Mouse (Mus musculus) E14TG2a.4 (cell line): ENCODE measurements around the gene Olfr1179.

ENCODE experiments used
- CTCF ChIP-seq: conservative IDR thresholded peaks from 2 replicates; pipeline ENCODE4 v1.5.1; 2014; ENCODE audit warnings: low read length
- NANOG ChIP-seq: IDR thresholded peaks from 2 replicates; pipeline ENCODE4 v1.6.1; 2014; ENCODE audit warnings: borderline replicate concordance, low read length, mixed read lengths
- POU5F1 ChIP-seq: IDR thresholded peaks from 2 replicates; pipeline ENCODE4 v1.6.1; 2014; ENCODE audit warnings: low read length, borderline replicate concordance

DNA sequence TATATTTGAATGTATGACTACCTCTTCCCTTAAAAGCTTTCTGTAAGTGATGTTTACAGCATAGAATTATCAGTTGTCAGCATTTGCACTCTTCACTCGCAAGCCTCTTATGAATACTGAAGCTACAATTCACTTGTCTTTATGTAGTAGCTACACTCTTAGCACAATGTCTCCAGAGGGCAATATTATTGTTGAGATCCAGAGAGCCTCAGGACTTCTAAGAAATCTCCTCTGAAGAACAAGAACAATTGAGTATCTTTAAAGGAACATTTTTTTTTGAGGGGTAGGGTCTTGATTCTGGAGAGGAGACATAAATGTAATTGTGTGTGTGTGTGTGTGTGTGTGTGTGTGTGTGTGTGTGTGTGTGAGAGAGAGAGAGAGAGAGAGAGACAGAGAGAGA is 19.8 kb upstream of the Olfr1179 start, which contains the start of gene Olfr1181:
- TF ChIP-seq CTCF: no peak
- TF ChIP-seq POU5F1: no peak
- TF ChIP-seq NANOG: no peak
